Mouse (Mus musculus): ENCODE data around the gene Zfp940.

Gene Zfp940

DNA sequence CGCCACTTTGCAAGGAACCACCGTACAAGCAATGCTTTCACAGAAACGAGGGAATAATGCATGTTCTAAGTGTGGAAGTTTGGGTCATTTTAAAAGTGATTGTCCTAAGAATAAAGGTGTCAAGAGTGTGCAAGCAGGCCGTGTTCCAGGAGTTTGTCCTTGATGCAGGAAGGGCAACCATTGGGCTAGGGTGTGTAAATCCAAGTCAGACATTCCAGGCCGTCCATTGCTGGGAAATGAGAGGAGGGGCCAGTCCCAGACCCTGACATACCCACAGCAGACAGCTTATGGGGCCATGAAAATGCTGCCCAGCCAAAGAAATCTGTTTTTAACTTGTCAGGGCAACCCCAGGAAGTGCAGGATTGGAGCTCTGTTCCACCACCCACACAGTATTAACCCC, 46.4 kb downstream of the Zfp940 start:
- DNase-seq, result no peak

DNA sequence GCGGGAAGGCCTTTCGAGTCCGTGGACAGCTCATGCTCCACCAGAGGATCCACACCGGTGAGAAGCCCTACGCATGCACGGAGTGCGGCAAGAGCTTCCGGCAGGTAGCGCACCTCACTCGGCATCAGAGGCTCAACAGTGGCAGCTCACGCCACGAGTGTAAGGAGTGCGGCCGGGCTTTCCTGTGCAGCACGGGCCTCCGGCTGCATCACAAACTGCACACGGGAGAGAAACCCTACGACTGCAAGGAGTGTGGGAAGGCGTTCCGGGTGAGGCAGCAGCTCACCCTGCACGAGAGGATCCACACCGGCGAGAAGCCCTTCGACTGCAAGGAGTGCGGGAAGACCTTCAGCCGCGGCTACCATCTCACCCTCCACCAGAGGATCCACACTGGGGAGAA, 60.6 kb downstream of the Zfp940 start:
- no peak for DNase-seq

GRCm38 (mm10) chr7:29785888-29786287, 67.6 kb downstream of the Zfp940 start:
- peak; percentile 25 to 39 for DNase-seq

DNA sequence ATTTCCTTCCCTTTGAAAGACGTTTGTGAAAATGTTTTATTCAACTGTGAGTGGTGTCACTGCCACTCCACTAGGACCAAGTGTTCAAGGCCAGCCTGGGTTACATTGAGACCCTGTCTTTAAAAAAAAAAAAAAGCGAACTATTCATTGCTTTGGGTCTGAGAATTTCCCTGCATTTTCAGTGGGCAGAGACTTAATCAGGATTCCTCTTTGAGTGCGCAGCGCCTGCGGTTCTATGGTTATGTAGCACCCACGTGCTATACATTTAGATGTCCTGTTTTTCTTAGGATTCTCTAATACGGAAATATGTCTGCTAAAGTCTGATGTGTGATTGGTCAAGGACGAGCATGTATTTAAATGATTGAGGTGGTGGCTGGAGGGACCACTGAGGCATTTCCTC, 68.4 kb downstream of the Zfp940 start:
- no peak for DNase-seq

DNA sequence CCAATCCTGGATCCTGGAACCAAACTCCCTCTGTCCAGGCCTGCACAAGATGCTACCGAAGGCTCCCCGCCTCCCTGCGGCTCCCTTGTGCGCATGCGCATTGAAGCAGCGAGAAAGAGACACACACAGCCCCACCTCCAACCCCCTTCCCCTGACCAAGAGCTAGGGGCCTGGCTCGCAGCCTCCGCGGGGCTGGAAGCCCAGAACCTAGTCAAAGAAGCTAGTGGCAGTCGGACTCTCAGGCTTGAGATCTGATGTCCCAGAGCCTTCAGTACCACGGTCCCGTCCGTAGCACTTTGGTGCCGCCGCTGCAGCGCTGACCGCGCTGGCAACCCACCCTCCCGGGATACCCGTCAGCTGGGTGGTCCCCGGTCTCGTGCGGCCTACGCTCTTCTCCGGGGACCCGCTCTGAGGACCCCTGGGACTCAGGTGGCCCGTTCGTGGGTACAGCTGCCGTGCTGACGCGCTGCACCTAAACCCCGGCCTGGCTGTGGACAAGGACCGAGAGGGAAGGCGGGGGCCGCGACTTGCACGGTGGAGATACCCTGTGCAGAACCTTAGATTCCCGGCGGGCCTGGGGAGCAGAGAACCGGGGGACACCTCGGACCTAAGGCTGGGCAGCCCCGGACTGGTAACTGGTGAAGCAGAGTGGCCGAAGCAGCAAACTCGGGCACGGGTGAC, 69.5 kb downstream of the Zfp940 start, which contains the start of gene Zfp30:
Zfp30 (plus strand) TSS at position 128 of the 681 bp plus-strand sequence.
- DNase-seq, result peak; percentile 91 to 93

Data from cerebellum, postnatal 14 days (tissue).